Mouse (Mus musculus): ENCODE results near the gene Cxcl15. TPM values are rescaled to one million over a fixed set of nuclear protein-coding genes. Genes with fewer than 3 reads are reported as not detected.

Cxcl15 gene
- polyA plus RNA-seq, 1 experiment = 3.5 TPM

- H3K4me3 ChIP-seq (ENCODE audit: insufficient read depth, low read length) = no peak overlapping the region
- TF ChIP-seq POLR2A (IDR thresholded peaks at IDR 0.05; ENCODE audit: low read depth, low read length) = no peak
- TF ChIP-seq CTCF (IDR thresholded peaks at IDR 0.05; ENCODE audit: borderline replicate concordance, insufficient read depth, low read length) = no peak
- H3K4me1 ChIP-seq (ENCODE audit: control insufficient read depth, insufficient read depth, low read length) = peaks cover 13% of the 10 kb centered on the region; the same call in 1 of the 2 replicates
- no peak overlapping the region for H3K27ac ChIP-seq (ENCODE audit: insufficient read depth, low read length)
Measured at GRCm38 (mm10) chr5:90765821-90766606, 28.3 kb upstream of the Cxcl15 start.

GRCm38 (mm10) chr5:90768218-90768617, 26.1 kb upstream of the Cxcl15 start, which contains the start of gene Ppbp:
Gene Ppbp (plus strand): TSS chr5:90768518.
- no peak for TF ChIP-seq CTCF (IDR thresholded peaks at IDR 0.05; ENCODE audit: borderline replicate concordance, insufficient read depth, low read length)
- TF ChIP-seq POLR2A (IDR thresholded peaks at IDR 0.05; ENCODE audit: low read depth, low read length) = no peak

GRCm38 (mm10) chr5:90771369-90771768, 23.0 kb upstream of the Cxcl15 start:
- Histone ChIP-seq H3K4me3 (ENCODE audit: insufficient read depth, low read length) (no peak overlapping the region), H3K4me1 (ENCODE audit: control insufficient read depth, insufficient read depth, low read length) (no peaks in the 10 kb centered on the region)

More at GRCm38 (mm10) chr5:90768218-90768617, 26.1 kb upstream of the Cxcl15 start, which contains the start of gene Ppbp:
- Histone ChIP-seq H3K4me3 (ENCODE audit: insufficient read depth, low read length) (no peak within 1 kb of the TSS), H3K4me1 (ENCODE audit: control insufficient read depth, insufficient read depth, low read length) (peaks cover 13% of the 10 kb centered on the region; the same call in 1 of the 2 replicates), H3K27ac (ENCODE audit: insufficient read depth, low read length) (no peak within 1 kb of the TSS)

GRCm38 (mm10) chr5:90771880-90772653, 22.3 kb upstream of the Cxcl15 start, which contains the start of gene Pf4:
Gene Pf4 (plus strand): TSS chr5:90772435.
- TF ChIP-seq POLR2A (IDR thresholded peaks at IDR 0.05; ENCODE audit: low read depth, low read length) (no peak), CTCF (IDR thresholded peaks at IDR 0.05; ENCODE audit: borderline replicate concordance, insufficient read depth, low read length) (no peak)
- no peaks in the 10 kb centered on the region for H3K4me1 ChIP-seq (ENCODE audit: control insufficient read depth, insufficient read depth, low read length)
- H3K27ac ChIP-seq (ENCODE audit: insufficient read depth, low read length) = no peak within 1 kb of the TSS
- H3K4me3 ChIP-seq (ENCODE audit: insufficient read depth, low read length) = no peak within 1 kb of the TSS

More at GRCm38 (mm10) chr5:90771369-90771768, 23.0 kb upstream of the Cxcl15 start:
- no peak overlapping the region for H3K27ac ChIP-seq (ENCODE audit: insufficient read depth, low read length)
- TF ChIP-seq POLR2A (IDR thresholded peaks at IDR 0.05; ENCODE audit: low read depth, low read length) (no peak), CTCF (IDR thresholded peaks at IDR 0.05; ENCODE audit: borderline replicate concordance, insufficient read depth, low read length) (no peak)

GRCm38 (mm10) chr5:90775562-90775961, 18.8 kb upstream of the Cxcl15 start:
- TF ChIP-seq CTCF (IDR thresholded peaks at IDR 0.05; ENCODE audit: borderline replicate concordance, insufficient read depth, low read length) (no peak), POLR2A (IDR thresholded peaks at IDR 0.05; ENCODE audit: low read depth, low read length) (no peak)
- Histone ChIP-seq H3K4me1 (ENCODE audit: control insufficient read depth, insufficient read depth, low read length) (no peaks in the 10 kb centered on the region; the same call in 1 of the 2 replicates), H3K27ac (ENCODE audit: insufficient read depth, low read length) (no peak overlapping the region), H3K4me3 (ENCODE audit: insufficient read depth, low read length) (no peak overlapping the region)

- no peak overlapping the region for H3K27ac ChIP-seq (ENCODE audit: insufficient read depth, low read length)
- no peaks in the 10 kb centered on the region; the same call in 1 of the 2 replicates for H3K4me1 ChIP-seq (ENCODE audit: control insufficient read depth, insufficient read depth, low read length)
- no peak overlapping the region for H3K4me3 ChIP-seq (ENCODE audit: insufficient read depth, low read length)
- TF ChIP-seq POLR2A (IDR thresholded peaks at IDR 0.05; ENCODE audit: low read depth, low read length) (no peak), CTCF (IDR thresholded peaks at IDR 0.05; ENCODE audit: borderline replicate concordance, insufficient read depth, low read length) (no peak)
Measured at GRCm38 (mm10) chr5:90777621-90778020, 16.7 kb upstream of the Cxcl15 start.

GRCm38 (mm10) chr5:90778856-90779255, 15.5 kb upstream of the Cxcl15 start:
- no peaks in the 10 kb centered on the region; the same call in 1 of the 2 replicates for H3K4me1 ChIP-seq (ENCODE audit: control insufficient read depth, insufficient read depth, low read length)
- no peak overlapping the region for H3K4me3 ChIP-seq (ENCODE audit: insufficient read depth, low read length)
- TF ChIP-seq POLR2A (IDR thresholded peaks at IDR 0.05; ENCODE audit: low read depth, low read length) (no peak), CTCF (IDR thresholded peaks at IDR 0.05; ENCODE audit: borderline replicate concordance, insufficient read depth, low read length) (no peak)
- H3K27ac ChIP-seq (ENCODE audit: insufficient read depth, low read length) = 0 out of 2 replicates have a peak overlapping the region, but pooled peaks have one; percentile 14

- Histone ChIP-seq H3K4me3 (ENCODE audit: insufficient read depth, low read length) (no peak overlapping the region), H3K4me1 (ENCODE audit: control insufficient read depth, insufficient read depth, low read length) (no peaks in the 10 kb centered on the region), H3K27ac (ENCODE audit: insufficient read depth, low read length) (no peak overlapping the region)
- no peak for TF ChIP-seq CTCF (IDR thresholded peaks at IDR 0.05; ENCODE audit: borderline replicate concordance, insufficient read depth, low read length)
- no peak for TF ChIP-seq POLR2A (IDR thresholded peaks at IDR 0.05; ENCODE audit: low read depth, low read length)
Measured at GRCm38 (mm10) chr5:90783697-90784096, 10.6 kb upstream of the Cxcl15 start.

- TF ChIP-seq CTCF (IDR thresholded peaks at IDR 0.05; ENCODE audit: borderline replicate concordance, insufficient read depth, low read length) = no peak
- TF ChIP-seq POLR2A (IDR thresholded peaks at IDR 0.05; ENCODE audit: low read depth, low read length) = no peak
- H3K4me1 ChIP-seq (ENCODE audit: control insufficient read depth, insufficient read depth, low read length) = no peaks in the 10 kb centered on the region
- H3K27ac ChIP-seq (ENCODE audit: insufficient read depth, low read length) = no peak within 1 kb of the TSS
- no peak within 1 kb of the TSS for H3K4me3 ChIP-seq (ENCODE audit: insufficient read depth, low read length)
Measured at GRCm38 (mm10) chr5:90785659-90786588, 8.4 kb upstream of the Cxcl15 start, which contains the start of gene Cxcl3. Gene Cxcl3 (plus strand): TSS chr5:90786103.

Data from embryonic fibroblast, embryonic 13.5 days (primary cell).